Mouse (Mus musculus): ENCODE data around the gene Anp32b.

Gene Anp32b

GRCm38 (mm10) chr4:46450519-46451131 lies at the start of gene Anp32b:
Gene Anp32b, plus strand, starts transcription at chr4:46450902.
- peak; percentile 91 to 95 for DNase-seq

GRCm38 (mm10) chr4:46404042-46404795 lies 46.5 kb upstream of the Anp32b start:
- no peak for DNase-seq

GRCm38 (mm10) chr4:46406966-46407703 lies 43.6 kb upstream of the Anp32b start:
- DNase-seq = no peak

GRCm38 (mm10) chr4:46410677-46411076 lies 40.0 kb upstream of the Anp32b start:
- DNase-seq = no peak

GRCm38 (mm10) chr4:46411489-46411888 lies 39.2 kb upstream of the Anp32b start:
- DNase-seq = no peak

GRCm38 (mm10) chr4:46412113-46412512 lies 38.6 kb upstream of the Anp32b start:
- no peak for DNase-seq

GRCm38 (mm10) chr4:46413406-46413805 lies 37.3 kb upstream of the Anp32b start, which contains the start of gene Hemgn:
Gene Hemgn, minus strand, starts transcription at chr4:46413506.
- DNase-seq = no peak

- DNase-seq = peak; percentile 29 to 46
These were observed 33.2 kb upstream of the Anp32b start for GRCm38 (mm10) chr4:46417491-46417890.

GRCm38 (mm10) chr4:46418851-46419250 lies 31.9 kb upstream of the Anp32b start:
- DNase-seq = no peak

GRCm38 (mm10) chr4:46422625-46423024 lies 28.1 kb upstream of the Anp32b start:
- DNase-seq = no peak

- no peak for DNase-seq
These were observed 21.7 kb upstream of the Anp32b start for GRCm38 (mm10) chr4:46428903-46429499.

GRCm38 (mm10) chr4:46432339-46433036 lies 18.2 kb upstream of the Anp32b start:
- no peak for DNase-seq

- DNase-seq = no peak
These were observed 8.2 kb upstream of the Anp32b start for GRCm38 (mm10) chr4:46442501-46442900.

- DNase-seq = no peak
These were observed 5.3 kb upstream of the Anp32b start for GRCm38 (mm10) chr4:46445237-46445945.

GRCm38 (mm10) chr4:46447461-46447860 lies 3.2 kb upstream of the Anp32b start:
- DNase-seq = no peak

GRCm38 (mm10) chr4:46448886-46449285 lies 1.8 kb upstream of the Anp32b start:
- no peak for DNase-seq

- no peak for DNase-seq
These were observed 633 bp upstream of the Anp32b start for GRCm38 (mm10) chr4:46450020-46450518.

GRCm38 (mm10) chr4:46451240-46451757 lies 597 bp downstream of the Anp32b start:
- peak; percentile 72 to 85 for DNase-seq

- DNase-seq = peak; percentile 69 to 88
These were observed 1.2 kb downstream of the Anp32b start for GRCm38 (mm10) chr4:46451758-46452480.

- DNase-seq = peak; percentile 49 to 83
These were observed 1.8 kb downstream of the Anp32b start for GRCm38 (mm10) chr4:46452481-46452850.

All from kidney, postnatal 25 days (tissue).